In the genomic region with DNA sequence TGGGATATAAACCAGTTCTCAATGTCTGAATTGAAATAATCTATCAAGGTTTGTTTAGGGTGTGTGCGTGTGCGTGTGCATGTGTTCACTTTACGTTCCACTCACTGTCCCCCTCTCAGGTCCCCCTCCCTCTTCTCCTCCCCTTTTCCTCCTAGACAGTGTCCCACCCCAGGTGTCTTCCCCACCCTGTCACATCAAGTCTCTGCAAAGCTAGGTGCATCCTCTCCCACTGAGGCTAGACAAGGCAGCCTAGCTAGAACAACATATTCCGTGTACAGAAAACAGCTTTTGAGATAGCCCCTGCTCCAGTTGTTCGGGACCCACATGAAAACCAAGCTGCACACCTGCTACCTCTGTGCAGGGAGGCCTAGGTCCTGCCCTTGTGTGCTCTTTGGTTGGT, we compare ENCODE assay signal across 15 mouse cellular contexts.
DNase-seq lines count a peak whose midpoint lies in the region; ATAC-seq and TF ChIP-seq lines count a peak whose summit lies in the region.
"Had no signal": no experiment of that assay in that cellular context is flagged by ENCODE, and none has a peak within 500 bp of the region (broad histone marks: within the 10 kb centered on the region; RNA-seq: fewer than 3 reads in every experiment).

No protein-coding gene starts in this region.

- no peak overlapping the region for H3K4me2 ChIP-seq in forebrain, embryonic 15.5 days (replicated peaks)
- H3K4me2 ChIP-seq: embryonic facial prominence, embryonic 13.5 days; embryonic facial prominence, embryonic 15.5 days; forebrain, embryonic 13.5 days had no signal

- H3K27ac ChIP-seq in forebrain, embryonic 15.5 days (replicated peaks): peak overlapping the region; percentile 57; the same call in 1 of the 2 replicates
- H3K27ac ChIP-seq in forebrain, embryonic 10.5 days: no peak overlapping the region
- H3K27ac ChIP-seq in thymus, adult 2 months (ENCODE audit: control insufficient read depth, insufficient read depth, low read length): peak overlapping the region; percentile 71
- H3K27ac ChIP-seq: embryonic facial prominence, embryonic 13.5 days; embryonic facial prominence, embryonic 15.5 days; forebrain, embryonic 13.5 days had no signal

- WGBS in forebrain, embryonic 15.5 days: 90% methylated on average over 5 of the region's 5 CpGs
- WGBS in forebrain, embryonic 10.5 days: 96% methylated on average over 5 of the region's 5 CpGs
- 72% methylated on average over 5 of the region's 5 CpGs for WGBS in thymus, adult 2 months

- no peak for TF ChIP-seq POLR2A in thymus, adult 2 months (IDR thresholded peaks at IDR 0.05; ENCODE audit: control insufficient read depth, extremely low read depth, insufficient read depth, low read length, poor library complexity)

- no peak for DNase-seq in forebrain, embryonic 10.5 days (ENCODE audit: extremely low spot score, low spot score)
- no peak for DNase-seq in thymus, adult 2 months
- no peak for DNase-seq in thymus, postnatal 4 days
- DNase-seq in thymus, postnatal 14 days: peak; percentile 62
- DNase-seq in thymus, adult 18-20 months: no peak
- DNase-seq: adrenal gland, adult 2 months; adrenal gland, postnatal 10 days; adrenal gland, postnatal 25 days; embryo, embryonic 11 days had no signal

- ATAC-seq in forebrain, embryonic 15.5 days (replicated peaks): no peak
- ATAC-seq: forebrain, embryonic 13.5 days; forebrain, embryonic 16.5 days had no signal

- no peaks in the 10 kb centered on the region for H3K27me3 ChIP-seq in forebrain, embryonic 15.5 days
- no peaks in the 10 kb centered on the region for H3K27me3 ChIP-seq in forebrain, embryonic 10.5 days (ENCODE audit: poor library complexity, severe bottlenecking)
- H3K27me3 ChIP-seq in thymus, adult 2 months (ENCODE audit: control insufficient read depth, insufficient read depth, low read length): no peaks in the 10 kb centered on the region
- H3K27me3 ChIP-seq: embryonic facial prominence, embryonic 13.5 days; embryonic facial prominence, embryonic 15.5 days; forebrain, embryonic 13.5 days had no signal

- no peaks in the 10 kb centered on the region for H3K9me3 ChIP-seq in forebrain, embryonic 15.5 days
- H3K9me3 ChIP-seq in forebrain, embryonic 10.5 days: no peaks in the 10 kb centered on the region
- H3K9me3 ChIP-seq: embryonic facial prominence, embryonic 13.5 days; embryonic facial prominence, embryonic 15.5 days; forebrain, embryonic 13.5 days had no signal

- H3K4me1 ChIP-seq in forebrain, embryonic 15.5 days: peaks cover 11% of the 10 kb centered on the region; the same call in 1 of the 2 replicates
- no peaks in the 10 kb centered on the region for H3K4me1 ChIP-seq in forebrain, embryonic 10.5 days
- H3K4me1 ChIP-seq in thymus, adult 2 months (replicated peaks; ENCODE audit: control insufficient read depth, insufficient read depth, low read length): peaks cover 49% of the 10 kb centered on the region
- H3K4me1 ChIP-seq: embryonic facial prominence, embryonic 13.5 days; embryonic facial prominence, embryonic 15.5 days had no signal

- H3K4me3 ChIP-seq in forebrain, embryonic 15.5 days: no peak overlapping the region
- no peak overlapping the region for H3K4me3 ChIP-seq in forebrain, embryonic 10.5 days
- no peak overlapping the region for H3K4me3 ChIP-seq in thymus, adult 2 months (ENCODE audit: control insufficient read depth, insufficient read depth, low read length)
- H3K4me3 ChIP-seq: embryonic facial prominence, embryonic 13.5 days; embryonic facial prominence, embryonic 15.5 days; erythroblast, embryonic 14.5 days; forebrain, embryonic 13.5 days had no signal

- H3K36me3 ChIP-seq in forebrain, embryonic 15.5 days: peaks cover 23% of the 10 kb centered on the region; the same call in 1 of the 2 replicates
- peaks cover 81% of the 10 kb centered on the region for H3K36me3 ChIP-seq in forebrain, embryonic 10.5 days (replicated peaks)
- H3K36me3 ChIP-seq in thymus, adult 2 months (ENCODE audit: control insufficient read depth, insufficient read depth, low read length): no peaks in the 10 kb centered on the region; the same call in 1 of the 2 replicates

- TF ChIP-seq CTCF in thymus, adult 2 months (IDR thresholded peaks at IDR 0.05; ENCODE audit: borderline replicate concordance, control insufficient read depth, extremely low read depth, insufficient read depth, low read length, poor library complexity): no peak

- H3K9ac ChIP-seq in forebrain, embryonic 15.5 days (replicated peaks): no peak overlapping the region
- H3K9ac ChIP-seq: embryonic facial prominence, embryonic 13.5 days; embryonic facial prominence, embryonic 15.5 days; forebrain, embryonic 13.5 days had no signal
